Mouse (Mus musculus) neutrophil, adult 59 days (primary cell): ENCODE measurements around the gene Gm7324. TPM values are rescaled to one million over a fixed set of nuclear protein-coding genes. Genes with fewer than 3 reads are reported as not detected.

Experiments used
- total RNA-seq, 2 experiments: library from RNA; stranded (reverse); gene quantifications; 1 replicate in 1 of 2; 2 replicates in 1 of 2; pipeline ENCODE4 v1.2.4; 2023

Gene Gm7324
- total RNA-seq, result under 1 TPM; 0.49 to 0.71 TPM

GRCm38 (mm10) chr14:43697621-43698020 lies at the start of gene Gm7324:
Gene Gm7324 (plus strand): TSS chr14:43697828.

GRCm38 (mm10) chr14:43677099-43677498 lies 20.5 kb upstream of the Gm7324 start, which contains the start of gene Gm8165:
Gene Gm8165 (minus strand): TSS chr14:43677199.

DNA sequence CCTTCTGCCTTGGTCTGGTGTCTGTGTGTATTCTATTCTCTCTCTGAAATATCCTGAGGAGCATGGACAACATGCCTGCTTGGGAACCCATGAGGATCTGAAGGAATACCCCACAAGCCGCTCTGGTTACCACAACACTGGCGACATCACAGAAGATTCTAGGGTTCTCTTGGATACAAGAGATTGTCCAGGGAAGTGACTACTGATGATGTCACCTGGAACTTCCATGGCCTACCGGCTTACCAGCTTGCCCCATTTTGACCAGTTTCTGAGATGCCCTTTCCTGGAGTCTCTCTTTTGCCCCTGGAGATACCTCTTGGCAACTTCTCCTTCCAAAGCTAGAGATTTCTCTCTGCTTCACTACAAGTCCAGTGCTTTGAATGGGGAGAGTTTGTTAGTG lies 29.8 kb downstream of the Gm7324 start, which contains the start of gene Gm16506:
TSS of gene Gm16506 (minus strand) at position 101 of the 400 bp plus-strand sequence.

DNA sequence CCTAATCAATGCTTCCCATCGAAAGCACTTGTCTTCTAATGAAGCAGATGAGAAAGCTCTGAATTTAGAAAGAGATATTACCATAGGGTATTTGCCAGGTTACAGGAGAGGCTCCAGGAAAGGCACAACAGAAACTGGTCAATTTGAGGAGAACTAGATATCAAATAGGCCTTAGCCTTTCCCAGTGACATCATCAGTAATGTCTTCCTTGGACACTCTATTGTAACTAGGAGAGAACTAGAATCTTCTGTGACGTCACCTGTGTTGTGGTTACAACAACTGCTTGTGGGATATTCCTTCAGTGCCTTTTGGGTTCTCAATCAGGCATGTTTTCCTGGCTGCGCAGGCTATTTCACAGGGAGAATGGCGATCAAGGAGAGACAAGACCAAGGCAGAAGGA lies 49.9 kb downstream of the Gm7324 start, which contains the start of gene Gm6526:
TSS of gene Gm6526 (plus strand) at position 301 of the 400 bp plus-strand sequence.

Other genes with a start within 250 kb of the Gm7324 start
- not detected for gene Gm5799, start 154.3 kb upstream of the Gm7324 start, total RNA-seq
- gene Gm17654, start 118.7 kb upstream of the Gm7324 start, total RNA-seq, result not detected
- not detected for gene Gm10375, start 89.8 kb upstream of the Gm7324 start, total RNA-seq
- gene Gm8165, start 20.6 kb upstream of the Gm7324 start, total RNA-seq, result not detected
- not detected for gene Gm16506, start 29.7 kb downstream of the Gm7324 start, total RNA-seq
- not detected for gene Gm6526, start 50.0 kb downstream of the Gm7324 start, total RNA-seq
- gene Gm8180, start 86.9 kb downstream of the Gm7324 start, total RNA-seq, result not detected
- gene Ear1, start 177.7 kb downstream of the Gm7324 start, total RNA-seq, result 10 to 100 TPM; 41.3 to 66.3 TPM
- not detected for gene Ear10, start 225.7 kb downstream of the Gm7324 start, total RNA-seq
- gene Gm8113, start 227.6 kb downstream of the Gm7324 start, total RNA-seq, result 1 to 10 TPM; 1.3 to 1.7 TPM